10 mouse cellular contexts compared by ENCODE assay signal in the genomic region with DNA sequence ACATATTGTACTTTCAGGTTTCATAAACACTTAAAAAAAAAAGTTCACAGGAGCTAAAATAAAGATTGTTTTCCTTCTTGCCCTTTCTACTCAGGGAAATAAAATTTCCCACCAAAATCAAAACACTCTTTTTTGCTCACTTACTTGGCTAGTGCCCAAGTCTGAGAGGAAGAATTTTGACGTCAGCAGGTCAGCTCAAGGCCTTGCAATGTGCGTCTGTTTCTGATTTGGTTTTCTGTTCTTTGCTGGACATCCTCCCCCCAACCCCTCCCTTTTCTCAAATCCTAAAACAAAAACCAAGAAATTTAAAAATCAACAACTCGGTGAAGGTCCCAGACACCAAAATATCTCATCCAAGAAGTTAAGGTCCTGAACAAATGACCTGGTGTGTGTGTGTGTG.
DNase-seq lines count a peak whose midpoint lies in the region; ATAC-seq lines count a peak whose summit lies in the region.
"Had no signal": no experiment of that assay in that cellular context is flagged by ENCODE, and none has a peak within 500 bp of the region (broad histone marks: within the 10 kb centered on the region; RNA-seq: fewer than 3 reads in every experiment).

No protein-coding gene starts in this region.

- H3K36me3 ChIP-seq in heart, embryonic 11.5 days (ENCODE audit: control insufficient read depth, insufficient read depth, low read length), result 0 out of 2 replicates have a peak, but pooled peaks cover 2% of the 10 kb centered on the region

- H3K4me2 ChIP-seq in heart, embryonic 11.5 days, result no peak overlapping the region

- H3K4me1 ChIP-seq in heart, embryonic 11.5 days (ENCODE audit: control insufficient read depth, insufficient read depth, low read length), result 0 out of 2 replicates have a peak, but pooled peaks cover 2% of the 10 kb centered on the region

- H3K4me3 ChIP-seq in heart, embryonic 11.5 days (ENCODE audit: low read depth, low read length), result no peak overlapping the region

- DNase-seq in embryo, embryonic 10 days (ENCODE audit: low spot score), result peak; percentile 51
- no peak for DNase-seq in embryo, embryonic 9.5 days (ENCODE audit: extremely low spot score)
- DNase-seq in MN1 (ENCODE audit: low spot score), result peak; percentile 59
- peak; percentile 34 to 48 for DNase-seq in kidney, postnatal 4 days
- no peak for DNase-seq in thymus, postnatal 25 days
- no peak for DNase-seq in right cerebral cortex, postnatal 10 days (ENCODE audit: low spot score in 2 of 2)
- no peak for DNase-seq in right cerebral cortex, adult 18-20 months
- DNase-seq: gastrocnemius, postnatal 14 days had no signal

- no peak overlapping the region for H3K9ac ChIP-seq in heart, embryonic 11.5 days (ENCODE audit: low read depth, low read length)
- H3K9ac ChIP-seq: liver, embryonic 14.5 days had no signal

- H3K27me3 ChIP-seq in heart, embryonic 11.5 days (ENCODE audit: control insufficient read depth, insufficient read depth, low read length), result no peaks in the 10 kb centered on the region

- no peaks in the 10 kb centered on the region for H3K9me3 ChIP-seq in heart, embryonic 11.5 days (replicated peaks; ENCODE audit: control insufficient read depth, low read length)

- H3K27ac ChIP-seq in heart, embryonic 11.5 days (ENCODE audit: low read depth, low read length), result peak overlapping the region; percentile 35; the same call in 1 of the 2 replicates
- H3K27ac ChIP-seq: liver, embryonic 14.5 days had no signal

- WGBS in heart, embryonic 11.5 days (ENCODE audit: insufficient replicate concordance), result 39% methylated on average over 3 of the region's 3 CpGs

- ATAC-seq in heart, embryonic 11.5 days (replicated peaks; ENCODE audit: insufficient number of reproducible peaks, low FRiP score, low TSS enrichment), result 0 out of 2 replicates have a peak, but pooled peaks have one; percentile 41

Comparison
In these comparisons a context has a peak if more than half of its experiments do, and no peak if none do; other contexts are left out.
1. DNase-seq: peak in embryo, embryonic 10 days (single experiment), MN1 (single experiment) and kidney, postnatal 4 days (2 of 2); none in embryo, embryonic 9.5 days (single experiment), thymus, postnatal 25 days (single experiment), right cerebral cortex, postnatal 10 days (0 of 2) and right cerebral cortex, adult 18-20 months (single experiment).